Mouse (Mus musculus) megakaryocyte, embryonic 14.5 days (primary cell): ENCODE measurements around the gene Dytn.

Experiments
- FLI1 ChIP-seq: IDR thresholded peaks from 2 replicates; pipeline ENCODE4 v1.6.1; 2012; ENCODE audit warnings: low read length, inconsistent platforms, mixed read lengths
- GATA1 ChIP-seq: IDR thresholded peaks from 3 replicates; pipeline ENCODE4 v1.6.1; 2012; ENCODE audit warnings: mixed read lengths, low read length, inconsistent platforms, borderline replicate concordance

DNA sequence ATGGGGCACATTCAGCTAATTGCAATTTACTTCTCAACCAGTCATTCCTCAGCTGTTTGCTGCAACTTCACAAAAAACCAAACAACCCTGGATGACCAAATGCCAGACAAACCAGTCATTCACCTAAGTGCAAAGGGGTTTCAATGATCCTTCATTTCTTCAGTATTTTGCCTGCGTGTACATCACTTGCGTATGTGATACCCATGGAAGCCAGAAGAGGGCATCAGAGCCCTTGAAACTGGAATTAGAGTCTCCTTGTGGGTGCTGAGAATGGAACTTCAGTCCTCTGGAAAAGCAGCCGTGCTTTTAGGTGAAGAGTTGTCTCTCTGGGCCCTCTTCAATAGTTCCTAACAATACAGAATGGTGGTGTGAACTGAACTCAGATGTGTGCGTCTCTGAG, 77.1 kb downstream of the Dytn start:
- TF ChIP-seq GATA1 (no peak), FLI1 (no peak)
